Mouse (Mus musculus) bone marrow, adult 2 months (tissue): ENCODE data around the gene Tmem94. TPM values are rescaled to one million over a fixed set of nuclear protein-coding genes. Genes with fewer than 3 reads are reported as not detected.
"Not testable (repeated sequence)": the region's sequence is repeated elsewhere in the genome, so short reads cannot be mapped to it uniquely, and the experiment has no call there.

ENCODE experiments used
- H3K27ac ChIP-seq: fragments of 200-500 bp; 2 replicates; pipeline ENCODE4 v1.5.1; 2012; ENCODE audit warnings: low read depth, mild to moderate bottlenecking, control low read depth, inconsistent platforms, low read length; ENCODE audit not compliant: control insufficient read depth, poor library complexity, insufficient read depth
- H3K4me1 ChIP-seq: fragments of 200-500 bp; 2 replicates; pipeline ENCODE4 v1.6.1; 2011; ENCODE audit warnings: low read length; ENCODE audit not compliant: control insufficient read depth, insufficient read depth
- H3K4me3 ChIP-seq: fragments of 200-500 bp; replicated peaks from 2 replicates; pipeline ENCODE3; 2011; ENCODE audit warnings: mild to moderate bottlenecking, low read depth, low read length, control low read depth; ENCODE audit not compliant: control insufficient read depth
- CTCF ChIP-seq: fragments of 200-500 bp; IDR thresholded peaks from 2 replicates; pipeline ENCODE4 v1.5.1; 2011; ENCODE audit warnings: low read length, control low read depth; ENCODE audit not compliant: control insufficient read depth, insufficient read depth
- POLR2A ChIP-seq: fragments of 200-500 bp; IDR thresholded peaks from 2 replicates; pipeline ENCODE4 v1.6.1; 2011; ENCODE audit warnings: low read depth, mild to moderate bottlenecking, control low read depth, low read length, borderline replicate concordance; ENCODE audit not compliant: control insufficient read depth
- WGBS: fragments of 180-500 bp; shearing (Covaris S2); methylation state at CpG from one replicate; pipeline ENCODE4 v1.1.7; 2018; 5-methylcytosine and 5-hydroxymethylcytosine counted together
- polyA plus RNA-seq: library from polyadenylated mRNA; stranded (reverse); fragments of >200 nt; gene quantifications from 2 replicates; pipeline ENCODE4 v1.2.4, GENCODE M21; 2011; ENCODE audit warnings: low replicate concordance; ENCODE audit not compliant: missing spikeins, insufficient read depth, insufficient read length

The Tmem94 gene
- polyA plus RNA-seq, 1 experiment: 25.5 TPM

DNA sequence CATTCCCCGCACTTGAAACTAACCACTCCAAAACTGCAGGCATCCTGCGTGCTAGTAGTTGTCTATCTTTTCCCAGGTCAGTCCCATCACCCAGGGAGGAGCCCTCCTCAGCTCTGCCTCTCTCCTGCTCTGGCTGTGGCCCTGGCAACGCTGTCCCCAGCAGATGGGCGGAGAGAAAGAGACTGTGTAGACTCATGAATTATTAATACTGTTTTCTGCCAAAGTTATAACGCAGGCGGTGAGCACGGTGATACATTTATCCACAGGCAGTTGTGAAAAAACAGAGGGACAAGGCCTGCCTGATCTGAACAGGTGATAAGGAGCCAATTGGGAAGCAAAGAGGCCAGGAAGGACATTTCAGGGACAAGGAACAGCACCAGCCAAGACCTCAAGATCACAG is 12.6 kb upstream of the Tmem94 start:
- 90% methylated on average over 7 of the region's 7 CpGs for WGBS
- Histone ChIP-seq H3K4me1 (no peaks in the 10 kb centered on the region; the same call in 1 of the 2 replicates), H3K4me3 (no peak overlapping the region), H3K27ac (no peak overlapping the region)
- TF ChIP-seq CTCF (no peak), POLR2A (no peak)

- Histone ChIP-seq H3K27ac (no peak overlapping the region), H3K4me3 (no peak overlapping the region), H3K4me1 (no peaks in the 10 kb centered on the region; the same call in 1 of the 2 replicates)
- TF ChIP-seq POLR2A: no peak
- TF ChIP-seq CTCF: no peak
- 77% methylated on average over 4 of the region's 4 CpGs for WGBS
Observed at GRCm38 (mm10) chr11:115753485-115753884, 11.7 kb upstream of the Tmem94 start.

DNA sequence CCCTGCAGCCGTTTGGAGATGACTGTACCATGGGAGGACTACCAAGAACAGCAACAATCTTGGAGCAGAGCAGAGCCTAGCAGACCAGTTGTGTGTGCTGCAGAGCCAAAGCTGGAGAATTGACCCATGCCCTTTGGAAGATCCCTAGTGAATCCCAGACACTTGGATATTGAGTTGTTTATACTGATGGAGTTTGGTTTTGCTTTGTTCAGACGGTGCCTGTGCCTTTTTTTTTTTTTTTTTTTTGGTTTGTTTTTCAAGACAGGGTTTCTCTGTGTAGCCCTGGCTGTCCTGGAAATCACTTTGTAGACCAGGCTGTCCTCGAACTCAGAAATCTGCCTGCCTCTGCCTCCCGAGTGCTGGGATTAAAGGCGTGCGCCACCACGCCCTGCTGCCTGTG is 3.1 kb upstream of the Tmem94 start:
- not testable (repeated sequence) for H3K27ac ChIP-seq, H3K4me3 ChIP-seq, H3K4me1 ChIP-seq
- WGBS: 88% methylated on average over 7 of the region's 7 CpGs

GRCm38 (mm10) chr11:115764698-115765097 is 535 bp upstream of the Tmem94 start:
- Histone ChIP-seq H3K4me3 (no peak overlapping the region), H3K4me1 (peaks cover 1% of the 10 kb centered on the region; the same call in 1 of the 2 replicates), H3K27ac (no peak overlapping the region)
- WGBS: 30% methylated on average over 2 of the region's 2 CpGs
- TF ChIP-seq CTCF (no peak), POLR2A (no peak)

DNA sequence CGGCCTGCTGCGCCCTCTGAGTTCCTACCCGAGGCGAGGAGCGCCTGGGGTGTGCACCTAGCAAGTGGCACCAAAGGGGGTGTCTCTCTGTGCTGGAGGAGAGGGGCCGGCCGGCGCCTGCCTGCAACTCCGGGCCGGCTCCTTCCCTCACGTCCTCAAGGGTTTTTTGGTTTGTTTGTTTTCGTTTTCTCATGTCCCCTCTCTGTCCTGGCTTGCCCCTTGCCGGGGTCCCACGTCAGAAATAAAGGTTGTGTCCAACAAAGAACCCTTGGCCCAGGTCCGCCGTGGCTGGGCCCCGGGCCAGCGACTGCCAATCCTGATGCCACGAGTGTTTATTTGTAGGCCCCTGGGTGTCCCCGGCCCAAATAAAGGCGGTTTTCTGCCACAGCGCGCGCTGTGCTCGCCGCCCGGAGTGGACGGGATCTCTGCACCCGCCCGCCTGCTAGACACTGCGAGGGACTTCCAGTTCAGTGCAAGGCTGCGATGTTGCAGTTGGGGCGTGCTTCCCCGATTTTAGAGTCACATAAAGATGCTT is 441 bp downstream of the Tmem94 start:
- H3K27ac ChIP-seq: peak overlapping the region; percentile 37
- under 1% methylated on average over 34 of the region's 34 CpGs for WGBS
- H3K4me1 ChIP-seq: peaks cover 1% of the 10 kb centered on the region; the same call in 1 of the 2 replicates
- no peak for TF ChIP-seq CTCF
- peak; percentile 58; the same call in 1 of the 2 replicates for TF ChIP-seq POLR2A
- H3K4me3 ChIP-seq: peak overlapping the region; percentile 56

GRCm38 (mm10) chr11:115766356-115766943 is 1.2 kb downstream of the Tmem94 start:
- peak overlapping the region; percentile 56 for H3K4me3 ChIP-seq
- 25% methylated on average over 13 of the region's 13 CpGs for WGBS
- H3K27ac ChIP-seq: 0 out of 2 replicates have a peak overlapping the region, but pooled peaks have one; percentile 0
- peaks cover 1% of the 10 kb centered on the region; the same call in 1 of the 2 replicates for H3K4me1 ChIP-seq
- TF ChIP-seq CTCF (no peak), POLR2A (no peak)

DNA sequence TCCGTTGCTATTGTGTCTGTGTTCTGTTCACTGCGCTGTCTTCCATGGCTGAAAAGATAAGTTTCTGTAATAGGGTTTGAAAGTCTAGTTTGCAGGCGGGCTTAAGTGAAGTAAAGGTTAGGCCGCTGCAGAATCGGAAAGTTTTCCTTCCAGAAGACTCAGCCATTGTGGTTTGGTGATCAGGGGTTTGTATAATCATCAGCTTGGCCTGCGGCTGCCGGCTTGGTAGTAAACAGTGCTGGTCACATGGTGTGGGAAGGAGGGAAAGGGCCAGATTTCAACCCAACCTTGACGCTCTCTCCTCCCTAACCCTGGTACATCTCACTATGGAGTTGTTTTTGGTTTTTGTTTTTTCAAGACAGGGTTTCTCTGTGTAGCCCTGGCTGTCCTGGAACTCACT is 1.7 kb downstream of the Tmem94 start:
- Histone ChIP-seq H3K4me3 (no peak overlapping the region), H3K27ac (no peak overlapping the region), H3K4me1 (peaks cover 1% of the 10 kb centered on the region; the same call in 1 of the 2 replicates)
- no peak for TF ChIP-seq POLR2A
- TF ChIP-seq CTCF: no peak
- WGBS: 68% methylated on average over 8 of the region's 8 CpGs

DNA sequence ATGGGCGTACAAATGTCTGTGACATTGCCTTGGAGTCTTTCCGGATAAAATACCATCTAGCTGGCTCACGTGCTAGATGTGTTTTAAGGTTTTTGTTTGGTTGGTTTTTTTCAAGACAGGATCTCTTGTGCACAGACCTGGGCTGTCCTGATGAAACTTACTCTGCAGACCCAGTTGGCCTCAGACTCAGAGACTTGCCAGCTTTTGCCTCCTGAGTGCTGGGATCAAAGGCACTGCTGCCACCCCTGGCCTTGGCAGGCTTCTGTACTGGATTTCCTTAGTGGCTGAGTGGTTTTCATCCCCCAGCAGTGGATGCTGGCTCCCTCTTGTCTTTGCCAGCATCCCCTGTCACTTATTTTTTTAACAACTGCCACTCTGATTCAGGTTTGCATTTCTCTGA is 3.7 kb downstream of the Tmem94 start:
- Histone ChIP-seq H3K4me1 (peaks cover 1% of the 10 kb centered on the region; the same call in 1 of the 2 replicates), H3K27ac (no peak overlapping the region), H3K4me3 (no peak overlapping the region)
- TF ChIP-seq CTCF (no peak), POLR2A (no peak)
- 81% methylated on average over 3 of the region's 3 CpGs for WGBS

DNA sequence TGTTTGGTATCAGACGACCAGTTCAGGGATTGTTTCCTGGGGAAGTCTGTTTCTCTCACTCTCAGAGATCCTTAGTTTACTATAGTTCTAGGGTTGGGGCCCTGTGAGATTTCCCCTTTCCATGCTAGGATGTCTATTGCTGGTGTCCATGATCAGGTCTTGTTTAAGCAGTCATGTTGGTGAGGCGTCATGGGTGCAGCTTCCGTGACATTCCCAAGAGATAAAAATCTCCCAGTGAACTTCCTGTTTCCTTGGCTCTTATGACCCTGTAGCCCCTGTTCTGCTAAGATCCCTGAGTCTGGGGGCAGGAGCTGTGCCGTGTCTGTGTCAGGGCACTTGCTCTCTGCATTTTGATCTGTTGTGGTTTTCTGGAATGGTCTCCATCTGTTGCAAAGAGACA is 9.4 kb downstream of the Tmem94 start:
- TF ChIP-seq CTCF (no peak), POLR2A (no peak)
- Histone ChIP-seq H3K4me3 (no peak overlapping the region), H3K4me1 (no peaks in the 10 kb centered on the region; the same call in 1 of the 2 replicates), H3K27ac (no peak overlapping the region)
- 62% methylated on average over 4 of the region's 4 CpGs for WGBS
